Mouse (Mus musculus): ENCODE results near the gene Abhd17b. TPM values are rescaled to one million over a fixed set of nuclear protein-coding genes. Genes with fewer than 3 reads are reported as not detected.
A peak's percentile ranks its signal among the peaks of the same experiment; 100 is the strongest.

The Abhd17b gene
- total RNA-seq, 2 experiments from 2014 or later: 18.8 to 18.9 TPM

- intact Hi-C loops (cut with DNase I): no loop called here
- no peak for DNase-seq
These were observed 71.1 kb downstream of the Abhd17b start for GRCm38 (mm10) chr19:21723911-21724655.

DNA sequence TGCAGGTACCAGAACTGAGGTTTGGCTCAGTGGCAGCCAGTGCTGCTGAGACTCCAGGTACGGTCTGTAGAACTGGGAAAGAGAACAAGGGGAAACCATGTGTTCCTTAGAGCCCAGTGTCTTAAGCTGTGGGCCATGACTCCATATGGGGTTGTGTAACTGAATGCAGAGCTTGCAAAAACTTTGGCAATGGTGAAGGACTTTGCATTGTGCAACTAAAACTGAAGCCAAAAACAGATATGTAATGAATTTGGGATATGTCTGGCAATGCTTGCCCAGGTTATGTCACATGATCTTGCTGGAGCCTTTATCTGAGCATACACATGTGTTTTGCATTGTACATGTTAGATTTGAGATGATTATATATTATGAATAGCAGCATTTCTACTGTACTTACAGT, 72.2 kb downstream of the Abhd17b start:
- intact Hi-C loops (cut with DNase I): no loop called here

GRCm38 (mm10) chr19:21727081-21727480, 74.1 kb downstream of the Abhd17b start:
- DNase-seq: no peak
- intact Hi-C loops (cut with DNase I): no loop called here

More for the DNA sequence above, 72.2 kb downstream of the Abhd17b start:
- no peak for DNase-seq

DNA sequence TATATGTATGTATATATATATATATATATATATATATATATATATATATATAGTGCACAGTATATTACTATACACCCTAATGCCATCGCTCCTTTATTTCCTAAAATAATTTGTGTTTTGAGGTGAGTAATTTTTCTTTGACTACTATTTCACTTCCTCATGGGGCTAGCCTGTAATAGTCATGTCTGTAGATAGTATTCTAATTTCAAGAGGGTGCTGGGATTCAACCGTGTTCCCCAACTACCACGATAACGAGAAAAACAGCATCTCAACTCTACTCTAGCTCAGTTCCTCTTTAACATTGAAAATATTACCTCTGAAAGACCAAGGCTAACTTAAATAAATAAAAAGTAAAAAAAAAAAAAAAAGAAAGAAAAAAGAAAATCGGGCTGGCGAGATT, 75.4 kb downstream of the Abhd17b start:
- intact Hi-C loops (cut with DNase I): no loop called here

GRCm38 (mm10) chr19:21731887-21732286, 78.9 kb downstream of the Abhd17b start:
- no peak for DNase-seq
- intact Hi-C loops (cut with DNase I): loop anchor here (2.0 kb wide), 1 partner anchor 15 kb away; no protein-coding TSS in a partner anchor

More for the DNA sequence above, 75.4 kb downstream of the Abhd17b start:
- no peak for DNase-seq

DNA sequence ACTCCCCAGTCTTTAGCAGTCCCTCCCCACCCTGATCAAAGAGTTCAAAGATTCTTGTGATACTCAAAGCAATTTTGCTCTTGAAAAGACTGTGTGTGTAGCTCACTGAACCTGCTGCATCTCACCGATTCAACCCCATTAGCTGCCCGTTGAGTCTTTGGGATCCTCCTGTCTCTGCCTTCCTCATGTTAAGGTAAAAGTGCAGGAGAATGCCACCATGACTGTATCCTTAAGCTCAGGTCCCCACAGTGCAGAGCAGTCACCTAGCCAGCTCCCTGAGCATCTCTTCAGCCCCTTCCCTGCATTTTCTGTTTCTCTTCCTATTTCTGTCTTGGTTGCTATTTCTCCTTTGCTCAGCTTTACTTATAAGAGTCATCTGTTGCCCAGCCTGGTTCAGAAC, 80.2 kb downstream of the Abhd17b start:
- intact Hi-C loops (cut with DNase I): loop anchor here (2.0 kb wide), 1 partner anchor 14 kb away; no protein-coding TSS in a partner anchor
- no peak for DNase-seq

DNA sequence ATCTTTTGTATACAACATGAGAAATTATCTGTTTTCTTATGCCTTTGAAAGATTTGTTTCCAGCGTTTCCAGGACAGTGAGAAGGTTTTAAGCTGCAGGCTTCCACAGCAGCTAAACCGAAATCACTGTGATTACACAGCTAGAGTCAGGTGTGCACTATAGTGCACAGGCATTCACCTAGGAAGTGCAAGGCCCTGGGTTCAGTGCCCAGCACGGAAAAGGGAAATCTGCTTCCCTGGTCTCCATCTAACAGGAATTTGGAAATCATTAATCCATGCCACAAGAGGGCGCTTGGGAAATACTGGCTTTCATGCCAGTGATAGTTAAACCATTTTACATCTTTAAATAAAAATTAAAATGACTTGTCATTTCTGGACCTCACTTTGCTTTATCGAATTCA, 81.1 kb downstream of the Abhd17b start:
- intact Hi-C loops (cut with DNase I): loop anchor here (2.0 kb wide), 2 partner anchors 81 to 571 kb away; partner anchors contain the start of genes 1110059E24Rik and Abhd17b

More for the DNA sequence above, 81.1 kb downstream of the Abhd17b start:
- DNase-seq: peak; percentile 36 to 64

Other genes with a start within 250 kb of the Abhd17b start
- 10 to 100 TPM; 12.0 to 17.9 TPM for gene Gda, start 179.7 kb upstream of the Abhd17b start, total RNA-seq (2021)
- 10 to 100 TPM; 15.7 to 16.3 TPM for gene 1110059E24Rik, start 209 bp upstream of the Abhd17b start, total RNA-seq (2021)
- gene Cemip2, start 125.2 kb downstream of the Abhd17b start, total RNA-seq (2021): 10 to 100 TPM; 20.7 to 22.2 TPM